10 mouse cellular contexts compared by ENCODE assay signal in the genomic region with DNA sequence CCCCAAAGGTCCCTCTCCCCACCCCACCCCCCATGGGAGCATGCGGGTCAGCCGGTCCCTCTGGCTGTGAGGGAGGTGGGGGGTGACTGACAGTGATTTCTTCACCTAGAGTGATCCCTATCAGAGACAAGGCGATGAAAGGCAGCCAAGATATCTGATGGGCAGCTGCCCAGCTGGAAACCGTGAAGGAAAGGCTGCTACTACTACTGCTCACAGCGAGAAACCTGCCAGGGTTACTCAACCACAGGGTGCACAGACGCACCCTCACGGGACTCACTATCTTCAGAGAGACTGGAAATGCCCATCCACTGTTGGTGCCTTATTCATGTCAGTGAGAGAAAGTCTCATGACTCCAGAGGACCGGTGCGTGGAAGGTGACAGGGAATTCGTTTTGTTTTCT. TPM values are rescaled to one million over a fixed set of nuclear protein-coding genes. Genes with fewer than 3 reads are reported as not detected.
A peak's percentile ranks its signal among the peaks of the same experiment; 100 is the strongest.
DNase-seq lines count a peak whose midpoint lies in the region; ATAC-seq and TF ChIP-seq lines count a peak whose summit lies in the region.
"Had no signal": no experiment of that assay in that cellular context is flagged by ENCODE, and none has a peak within 500 bp of the region (broad histone marks: within the 10 kb centered on the region; RNA-seq: fewer than 3 reads in every experiment).

No protein-coding gene starts in this region.

- no peaks in the 10 kb centered on the region for H3K79me2 ChIP-seq in heart, adult 2 months (replicated peaks; ENCODE audit: control insufficient read depth, insufficient read depth, low read length)

- peaks cover 56% of the 10 kb centered on the region for H3K27me3 ChIP-seq in heart, embryonic 14.5 days (ENCODE audit: control insufficient read depth, insufficient read depth, low read length)
- H3K27me3 ChIP-seq in heart, adult 2 months (ENCODE audit: control insufficient read depth, insufficient read depth, low read length) = peaks cover 8% of the 10 kb centered on the region; the same call in 1 of the 2 replicates
- H3K27me3 ChIP-seq in embryonic facial prominence, embryonic 12.5 days = peaks cover 55% of the 10 kb centered on the region

- H3K4me3 ChIP-seq in heart, embryonic 14.5 days (ENCODE audit: control insufficient read depth in 1 of 2, insufficient read depth in 1 of 2, low read depth in 1 of 2, low read length in 2 of 2) = no peak overlapping the region
- H3K4me3 ChIP-seq in heart, adult 2 months = no peak overlapping the region
- no peak overlapping the region for H3K4me3 ChIP-seq in embryonic facial prominence, embryonic 12.5 days

- no peaks in the 10 kb centered on the region for H3K36me3 ChIP-seq in heart, embryonic 14.5 days (ENCODE audit: control insufficient read depth, insufficient read depth, low read length)
- H3K36me3 ChIP-seq in heart, adult 2 months (ENCODE audit: control insufficient read depth, insufficient read depth, low read length) = no peaks in the 10 kb centered on the region
- H3K36me3 ChIP-seq in embryonic facial prominence, embryonic 12.5 days = no peaks in the 10 kb centered on the region
- H3K36me3 ChIP-seq: lung, embryonic 15.5 days had no signal

- H3K4me2 ChIP-seq in heart, embryonic 14.5 days (ENCODE audit: low read length) = peak overlapping the region; percentile 74; the same call in 1 of the 2 replicates
- H3K4me2 ChIP-seq in embryonic facial prominence, embryonic 12.5 days (replicated peaks) = peak overlapping the region; percentile 47; the same call in 1 of the 2 replicates

- no peaks in the 10 kb centered on the region for H3K9me3 ChIP-seq in heart, embryonic 14.5 days (ENCODE audit: control insufficient read depth, low read length)
- no peaks in the 10 kb centered on the region for H3K9me3 ChIP-seq in embryonic facial prominence, embryonic 12.5 days
- H3K9me3 ChIP-seq: lung, embryonic 15.5 days had no signal

- H3K27ac ChIP-seq in heart, embryonic 14.5 days (replicated peaks in 1 of 2; ENCODE audit: control insufficient read depth in 1 of 2, insufficient read depth in 1 of 2, low read depth in 2 of 2, low read length in 2 of 2) = no peak overlapping the region
- H3K27ac ChIP-seq in heart, adult 2 months = no peak overlapping the region
- H3K27ac ChIP-seq in embryonic facial prominence, embryonic 12.5 days = no peak overlapping the region

- no peak for TF ChIP-seq EP300 in heart, adult 2 months (IDR thresholded peaks at IDR 0.05; ENCODE audit: insufficient read depth, low read depth, low read length)

- no peak for DNase-seq in heart, adult 2 months
- DNase-seq in ovary, postnatal 14 days (ENCODE audit: low spot score) = peak; percentile 43
- no peak for DNase-seq in ovary, adult 18-20 months (ENCODE audit: low spot score)
- DNase-seq in urinary bladder, postnatal 36 days (ENCODE audit: low spot score in 2 of 2) = peak; percentile 67 to 80
- DNase-seq in neural tube, embryonic 10.5 days (ENCODE audit: extremely low spot score, low spot score) = no peak
- DNase-seq: right cerebral cortex, postnatal 14 days had no signal

- intact Hi-C loops in heart, adult 2 months (cut with DNase I) = loop anchor here (2.0 kb wide), 1 partner anchor 108 kb away; the partner anchor contains the start of gene Cdk5rap3

- H3K4me1 ChIP-seq in heart, embryonic 14.5 days (ENCODE audit: control insufficient read depth in 2 of 2, insufficient read depth in 2 of 2, low read length in 2 of 2) = peaks cover 13 to 27% of the 10 kb centered on the region in 2 experiments; a peak in 3 of 4 replicates
- H3K4me1 ChIP-seq in heart, adult 2 months (ENCODE audit: control insufficient read depth, insufficient read depth, low read length) = no peaks in the 10 kb centered on the region
- peaks cover 27% of the 10 kb centered on the region; the same call in 1 of the 2 replicates for H3K4me1 ChIP-seq in embryonic facial prominence, embryonic 12.5 days

- no peak for TF ChIP-seq POLR2A in heart, adult 2 months (IDR thresholded peaks at IDR 0.05; ENCODE audit: insufficient read depth, low read depth, low read length)

- WGBS in heart, embryonic 14.5 days = 19% methylated on average over 10 of the region's 10 CpGs
- WGBS in heart, adult 2 months = 57% methylated on average over 10 of the region's 10 CpGs
- 23% methylated on average over 10 of the region's 10 CpGs for WGBS in embryonic facial prominence, embryonic 12.5 days

- H3K9ac ChIP-seq in heart, embryonic 14.5 days (ENCODE audit: low read length) = no peak overlapping the region
- no peak overlapping the region for H3K9ac ChIP-seq in heart, adult 2 months (ENCODE audit: low read depth, low read length)
- no peak overlapping the region for H3K9ac ChIP-seq in embryonic facial prominence, embryonic 12.5 days

- ATAC-seq in heart, embryonic 14.5 days (ENCODE audit: insufficient number of reproducible peaks, insufficient read depth, low FRiP score, low read depth) = no peak
- no peak for ATAC-seq in embryonic facial prominence, embryonic 12.5 days (ENCODE audit: insufficient number of reproducible peaks, insufficient read depth, low FRiP score, low TSS enrichment)

- no peak for TF ChIP-seq CTCF in heart, adult 2 months (IDR thresholded peaks at IDR 0.05)

RNA-seq across cellular contexts. Expression of gene Scrn2, which starts 4.8 kb away (rescaled TPM):
- 12.9 and 14.4 TPM in 2 replicates for polyA plus RNA-seq in heart, embryonic 14.5 days (2014; fragmentation: Nextera tagmentation; extraction: Ambion mirVana)
- 10 to 100 TPM; 12.6 TPM for total RNA-seq in heart, adult 2 months (2021)
- polyA plus RNA-seq in heart, adult 2 months (2012; rRNA removed) = 13.0 and 16.3 TPM in 2 replicates
- polyA plus RNA-seq in embryonic facial prominence, embryonic 12.5 days (2016; fragmentation: Nextera tagmentation; extraction: Ambion mirVana) = 30.5 and 30.6 TPM in 2 replicates

RNA-seq across cellular contexts. Expression of gene Sp6, which starts 11.8 kb away (rescaled TPM):
- polyA plus RNA-seq in heart, embryonic 14.5 days (2014; fragmentation: Nextera tagmentation; extraction: Ambion mirVana) = 0.11 TPM in 1 of 2 replicates, not detected in the other
- total RNA-seq in heart, adult 2 months (2021) = under 1 TPM; 0.11 to 0.21 TPM
- 0.21 and 0.23 TPM in 2 replicates for polyA plus RNA-seq in heart, adult 2 months (2012; rRNA removed)
- 1.3 and 2.2 TPM in 2 replicates for polyA plus RNA-seq in embryonic facial prominence, embryonic 12.5 days (2016; fragmentation: Nextera tagmentation; extraction: Ambion mirVana)
- total RNA-seq: heart, postnatal 4 days had no signal

RNA-seq across cellular contexts. Expression of gene Lrrc46, which starts 16.2 kb away (rescaled TPM):
- polyA plus RNA-seq in heart, embryonic 14.5 days (2014; fragmentation: Nextera tagmentation; extraction: Ambion mirVana) = 0.35 and 0.54 TPM in 2 replicates
- total RNA-seq in heart, adult 2 months (2021) = under 1 TPM in 1 of 2 experiments, not detected in 1; 0.18 TPM
- polyA plus RNA-seq in heart, adult 2 months (2012; rRNA removed) = 0.50 and 1.0 TPM in 2 replicates
- 0.87 and 0.89 TPM in 2 replicates for polyA plus RNA-seq in embryonic facial prominence, embryonic 12.5 days (2016; fragmentation: Nextera tagmentation; extraction: Ambion mirVana)

RNA-seq across cellular contexts. Expression of gene Mrpl10, which starts 16.4 kb away (rescaled TPM):
- polyA plus RNA-seq in heart, embryonic 14.5 days (2014; fragmentation: Nextera tagmentation; extraction: Ambion mirVana) = 76.9 and 80.1 TPM in 2 replicates
- 10 to 100 TPM; 76.4 to 87.2 TPM for total RNA-seq in heart, adult 2 months (2021)
- polyA plus RNA-seq in heart, adult 2 months (2012; rRNA removed) = 91.4 and 98.6 TPM in 2 replicates
- 79.9 and 81.6 TPM in 2 replicates for polyA plus RNA-seq in embryonic facial prominence, embryonic 12.5 days (2016; fragmentation: Nextera tagmentation; extraction: Ambion mirVana)

RNA-seq across cellular contexts. Expression of gene Osbpl7, which starts 25.5 kb away (rescaled TPM):
- 3.9 and 4.6 TPM in 2 replicates for polyA plus RNA-seq in heart, embryonic 14.5 days (2014; fragmentation: Nextera tagmentation; extraction: Ambion mirVana)
- total RNA-seq in heart, adult 2 months (2021) = 1 to 10 TPM; 4.1 to 4.4 TPM
- polyA plus RNA-seq in heart, adult 2 months (2012; rRNA removed) = 5.0 and 7.0 TPM in 2 replicates
- polyA plus RNA-seq in embryonic facial prominence, embryonic 12.5 days (2016; fragmentation: Nextera tagmentation; extraction: Ambion mirVana) = 7.9 and 10.8 TPM in 2 replicates

Comparison
In these comparisons a context has a peak if more than half of its experiments do, and no peak if none do; other contexts are left out.
1. DNase-seq: peak in ovary, postnatal 14 days (single experiment) and urinary bladder, postnatal 36 days (2 of 2); none in heart, adult 2 months (0 of 2), ovary, adult 18-20 months (single experiment) and neural tube, embryonic 10.5 days (single experiment).